Mouse (Mus musculus): ENCODE data around the gene Prkd2. TPM values are rescaled to one million over a fixed set of nuclear protein-coding genes. Genes with fewer than 3 reads are reported as not detected.

The Prkd2 gene
- polyA plus RNA-seq, 1 experiment: 6.8 TPM

- TF ChIP-seq CTCF (IDR thresholded peaks at IDR 0.05; ENCODE audit: extremely low read depth, insufficient read depth, low read length): no peak
- no peak for TF ChIP-seq POLR2A (IDR thresholded peaks at IDR 0.05; ENCODE audit: extremely low read depth, insufficient read depth, low read length)
- no peak overlapping the region for H3K27ac ChIP-seq (ENCODE audit: insufficient read depth, low read length)
These were observed 67.2 kb downstream of the Prkd2 start for GRCm38 (mm10) chr7:16909909-16910308.

GRCm38 (mm10) chr7:16911904-16912303 is 69.2 kb downstream of the Prkd2 start:
- TF ChIP-seq CTCF (IDR thresholded peaks at IDR 0.05; ENCODE audit: extremely low read depth, insufficient read depth, low read length) (no peak), POLR2A (IDR thresholded peaks at IDR 0.05; ENCODE audit: extremely low read depth, insufficient read depth, low read length) (no peak)
- H3K4me1 ChIP-seq (ENCODE audit: control insufficient read depth, insufficient read depth, low read length): 0 out of 2 replicates have a peak, but pooled peaks cover under 1% of the 10 kb centered on the region
- no peak overlapping the region for H3K27ac ChIP-seq (ENCODE audit: insufficient read depth, low read length)
- no peak overlapping the region for H3K4me3 ChIP-seq (ENCODE audit: insufficient read depth, low read length)

More at GRCm38 (mm10) chr7:16909909-16910308, 67.2 kb downstream of the Prkd2 start:
- Histone ChIP-seq H3K4me3 (ENCODE audit: insufficient read depth, low read length) (no peak overlapping the region), H3K4me1 (ENCODE audit: control insufficient read depth, insufficient read depth, low read length) (no peaks in the 10 kb centered on the region; the same call in 1 of the 2 replicates)

- 0 out of 2 replicates have a peak, but pooled peaks cover 2% of the 10 kb centered on the region for H3K4me1 ChIP-seq (ENCODE audit: control insufficient read depth, insufficient read depth, low read length)
- no peak overlapping the region for H3K27ac ChIP-seq (ENCODE audit: insufficient read depth, low read length)
- no peak overlapping the region for H3K4me3 ChIP-seq (ENCODE audit: insufficient read depth, low read length)
- TF ChIP-seq CTCF (IDR thresholded peaks at IDR 0.05; ENCODE audit: extremely low read depth, insufficient read depth, low read length) (no peak), POLR2A (IDR thresholded peaks at IDR 0.05; ENCODE audit: extremely low read depth, insufficient read depth, low read length) (no peak)
These were observed 69.7 kb downstream of the Prkd2 start for GRCm38 (mm10) chr7:16912360-16912759.

GRCm38 (mm10) chr7:16913806-16914452 is 71.2 kb downstream of the Prkd2 start:
- H3K27ac ChIP-seq (ENCODE audit: insufficient read depth, low read length): no peak overlapping the region
- H3K4me3 ChIP-seq (ENCODE audit: insufficient read depth, low read length): no peak overlapping the region
- TF ChIP-seq POLR2A (IDR thresholded peaks at IDR 0.05; ENCODE audit: extremely low read depth, insufficient read depth, low read length) (no peak), CTCF (IDR thresholded peaks at IDR 0.05; ENCODE audit: extremely low read depth, insufficient read depth, low read length) (peak; percentile 81)
- H3K4me1 ChIP-seq (ENCODE audit: control insufficient read depth, insufficient read depth, low read length): peaks cover 12% of the 10 kb centered on the region

GRCm38 (mm10) chr7:16914453-16915343 is 72.0 kb downstream of the Prkd2 start:
- Histone ChIP-seq H3K27ac (ENCODE audit: insufficient read depth, low read length) (no peak overlapping the region), H3K4me3 (ENCODE audit: insufficient read depth, low read length) (no peak overlapping the region), H3K4me1 (ENCODE audit: control insufficient read depth, insufficient read depth, low read length) (peaks cover 15% of the 10 kb centered on the region)
- TF ChIP-seq CTCF (IDR thresholded peaks at IDR 0.05; ENCODE audit: extremely low read depth, insufficient read depth, low read length) (no peak), POLR2A (IDR thresholded peaks at IDR 0.05; ENCODE audit: extremely low read depth, insufficient read depth, low read length) (peak; percentile 26; the same call in 1 of the 2 replicates)

GRCm38 (mm10) chr7:16915461-16916340 is 73.0 kb downstream of the Prkd2 start:
- H3K4me1 ChIP-seq (ENCODE audit: control insufficient read depth, insufficient read depth, low read length): peaks cover 18% of the 10 kb centered on the region
- TF ChIP-seq CTCF (IDR thresholded peaks at IDR 0.05; ENCODE audit: extremely low read depth, insufficient read depth, low read length): no peak
- TF ChIP-seq POLR2A (IDR thresholded peaks at IDR 0.05; ENCODE audit: extremely low read depth, insufficient read depth, low read length): no peak
- H3K27ac ChIP-seq (ENCODE audit: insufficient read depth, low read length): no peak overlapping the region
- no peak overlapping the region for H3K4me3 ChIP-seq (ENCODE audit: insufficient read depth, low read length)

GRCm38 (mm10) chr7:16916342-16917265 is 73.9 kb downstream of the Prkd2 start:
- H3K27ac ChIP-seq (ENCODE audit: insufficient read depth, low read length): no peak overlapping the region
- H3K4me3 ChIP-seq (ENCODE audit: insufficient read depth, low read length): no peak overlapping the region
- TF ChIP-seq POLR2A (IDR thresholded peaks at IDR 0.05; ENCODE audit: extremely low read depth, insufficient read depth, low read length): no peak
- no peak for TF ChIP-seq CTCF (IDR thresholded peaks at IDR 0.05; ENCODE audit: extremely low read depth, insufficient read depth, low read length)

GRCm38 (mm10) chr7:16917447-16917846 is 74.7 kb downstream of the Prkd2 start:
- TF ChIP-seq CTCF (IDR thresholded peaks at IDR 0.05; ENCODE audit: extremely low read depth, insufficient read depth, low read length) (no peak), POLR2A (IDR thresholded peaks at IDR 0.05; ENCODE audit: extremely low read depth, insufficient read depth, low read length) (no peak)
- H3K4me3 ChIP-seq (ENCODE audit: insufficient read depth, low read length): no peak overlapping the region
- peaks cover 18% of the 10 kb centered on the region for H3K4me1 ChIP-seq (ENCODE audit: control insufficient read depth, insufficient read depth, low read length)
- peak overlapping the region; percentile 52 for H3K27ac ChIP-seq (ENCODE audit: insufficient read depth, low read length)

More at GRCm38 (mm10) chr7:16916342-16917265, 73.9 kb downstream of the Prkd2 start:
- H3K4me1 ChIP-seq (ENCODE audit: control insufficient read depth, insufficient read depth, low read length): peaks cover 18% of the 10 kb centered on the region

Measured in cortical plate, adult 2 months (tissue).